Comparison of ENCODE assay signal across 13 mouse cellular contexts in genomic region chr3:21955681-21956080, GRCm38 (mm10).
DNase-seq lines count a peak whose midpoint lies in the region; ATAC-seq and TF ChIP-seq lines count a peak whose summit lies in the region.
"Had no signal": no experiment of that assay in that cellular context is flagged by ENCODE, and none has a peak within 500 bp of the region (broad histone marks: within the 10 kb centered on the region; RNA-seq: fewer than 3 reads in every experiment).

No protein-coding gene starts in this region.

- H3K79me2 ChIP-seq in MEL (ENCODE audit: control insufficient read depth, insufficient read depth, low read length, poor library complexity): no peaks in the 10 kb centered on the region

- WGBS in heart, postnatal 0 days: 63% methylated on average over 2 of the region's 2 CpGs
- WGBS in limb, embryonic 10.5 days: 78% methylated on average over 2 of the region's 2 CpGs

- no peak for ATAC-seq in heart, postnatal 0 days (ENCODE audit: insufficient read depth, low read depth)
- ATAC-seq: intestine, embryonic 15.5 days had no signal

- TF ChIP-seq POLR2A in MEL (IDR thresholded peaks at IDR 0.05; ENCODE audit: control insufficient read depth in 1 of 2, insufficient read depth in 1 of 2, low read depth in 1 of 2, low read length in 2 of 2, poor library complexity in 1 of 2): no peak

- no peak for TF ChIP-seq CTCF in heart, postnatal 0 days (IDR thresholded peaks at IDR 0.05; ENCODE audit: low read depth)
- no peak for TF ChIP-seq CTCF in MEL (IDR thresholded peaks at IDR 0.05 in 2 of 3, conservative IDR thresholded peaks at IDR 0.05 in 1 of 3; ENCODE audit: control insufficient read depth in 1 of 3, insufficient read depth in 1 of 3, low read depth in 2 of 3, low read length in 3 of 3, poor library complexity in 1 of 3, severe bottlenecking in 1 of 3)

- H3K36me3 ChIP-seq in heart, postnatal 0 days (replicated peaks; ENCODE audit: control insufficient read depth, insufficient read depth, low read length): no peaks in the 10 kb centered on the region
- H3K36me3 ChIP-seq in MEL (ENCODE audit: control insufficient read depth in 1 of 2, insufficient read depth in 2 of 2, low read length in 2 of 2): peaks cover 0 to 42% of the 10 kb centered on the region in 2 experiments; a peak in 2 of 4 replicates
- no peaks in the 10 kb centered on the region for H3K36me3 ChIP-seq in limb, embryonic 10.5 days
- H3K36me3 ChIP-seq: heart, embryonic 10.5 days; intestine, embryonic 15.5 days had no signal

- intact Hi-C loops in heart, postnatal 25 days (cut with DNase I): loop anchor here (2.0 kb wide), 1 partner anchor 31 kb away; no protein-coding TSS in a partner anchor

- H3K4me3 ChIP-seq in heart, postnatal 0 days (ENCODE audit: low read depth, low read length): no peak overlapping the region
- H3K4me3 ChIP-seq in MEL (ENCODE audit: control insufficient read depth in 1 of 2, insufficient read depth in 1 of 2, low read depth in 2 of 2, low read length in 2 of 2): no peak overlapping the region
- no peak overlapping the region for H3K4me3 ChIP-seq in limb, embryonic 10.5 days
- H3K4me3 ChIP-seq: heart, embryonic 10.5 days; intestine, embryonic 15.5 days; myocyte had no signal

- no peak for TF ChIP-seq EP300 in heart, postnatal 0 days (IDR thresholded peaks at IDR 0.05; ENCODE audit: low read depth)
- no peak for TF ChIP-seq EP300 in MEL (IDR thresholded peaks at IDR 0.05; ENCODE audit: low read depth in 1 of 2, low read length in 2 of 2)

- no peak overlapping the region for H3K4me2 ChIP-seq in heart, postnatal 0 days (ENCODE audit: low read depth, low read length)
- H3K4me2 ChIP-seq: intestine, embryonic 15.5 days had no signal

- H3K27me3 ChIP-seq in heart, postnatal 0 days (ENCODE audit: control insufficient read depth, insufficient read depth, low read length): no peaks in the 10 kb centered on the region
- no peaks in the 10 kb centered on the region for H3K27me3 ChIP-seq in MEL (ENCODE audit: control insufficient read depth in 1 of 2, insufficient read depth in 2 of 2, low read length in 2 of 2)
- no peaks in the 10 kb centered on the region for H3K27me3 ChIP-seq in limb, embryonic 10.5 days (ENCODE audit: low read depth, poor library complexity, severe bottlenecking)
- H3K27me3 ChIP-seq: intestine, embryonic 15.5 days had no signal

- DNase-seq in heart, postnatal 0 days (ENCODE audit: low spot score): no peak
- no peak for DNase-seq in heart, postnatal 25 days (ENCODE audit: low spot score)
- DNase-seq in CD4-positive helper T cell, adult 2 months (ENCODE audit: low read depth, low spot score): peak; percentile 59
- DNase-seq in MEL (ENCODE audit: low read depth, low spot score): peak; percentile 71
- peak; percentile 24 for DNase-seq in limb, embryonic 10.5 days (ENCODE audit: low spot score)
- no peak for DNase-seq in retina, embryonic 14.5 days (ENCODE audit: low spot score)
- no peak for DNase-seq in urinary bladder, postnatal 25 days (ENCODE audit: low spot score)
- DNase-seq: adrenal gland, postnatal 25 days; cerebellum, adult 8-10 months; kidney, postnatal 10 days had no signal

- H3K9me3 ChIP-seq in heart, postnatal 0 days (replicated peaks; ENCODE audit: control insufficient read depth, low read length): no peaks in the 10 kb centered on the region
- H3K9me3 ChIP-seq in MEL (replicated peaks; ENCODE audit: insufficient read depth, low read length): no peaks in the 10 kb centered on the region
- H3K9me3 ChIP-seq in limb, embryonic 10.5 days (replicated peaks): no peaks in the 10 kb centered on the region
- H3K9me3 ChIP-seq: heart, embryonic 10.5 days; intestine, embryonic 15.5 days had no signal

- no peak for TF ChIP-seq RAD21 in MEL (IDR thresholded peaks at IDR 0.05; ENCODE audit: low read depth, low read length)

- H3K27ac ChIP-seq in heart, postnatal 0 days (ENCODE audit: low read depth): peak overlapping the region; percentile 36; the same call in 1 of the 2 replicates
- peak overlapping the region; percentile 51 for H3K27ac ChIP-seq in MEL (ENCODE audit: control insufficient read depth, low read depth, low read length)
- no peak overlapping the region for H3K27ac ChIP-seq in limb, embryonic 10.5 days
- H3K27ac ChIP-seq: heart, embryonic 10.5 days; intestine, embryonic 15.5 days had no signal

- H3K9ac ChIP-seq in heart, postnatal 0 days (replicated peaks; ENCODE audit: low read depth, low read length): no peak overlapping the region
- H3K9ac ChIP-seq in MEL (ENCODE audit: control insufficient read depth, low read depth, low read length, poor library complexity, severe bottlenecking): 0 out of 2 replicates have a peak overlapping the region, but pooled peaks have one; percentile 26
- H3K9ac ChIP-seq: intestine, embryonic 15.5 days had no signal

- peaks cover 26% of the 10 kb centered on the region for H3K4me1 ChIP-seq in heart, postnatal 0 days (ENCODE audit: control insufficient read depth, insufficient read depth)
- H3K4me1 ChIP-seq in MEL (ENCODE audit: control insufficient read depth in 1 of 2, insufficient read depth in 2 of 2, low read length in 2 of 2): peaks cover 15 to 28% of the 10 kb centered on the region in 2 experiments
- H3K4me1 ChIP-seq in limb, embryonic 10.5 days: peaks cover 14% of the 10 kb centered on the region

TF ChIP-seq in MEL, 35 proteins besides CTCF, POLR2A, EP300 and RAD21:
- TF ChIP-seq MEF2A (IDR thresholded peaks at IDR 0.05; ENCODE audit: extremely low read depth, insufficient replicate concordance, low read depth, low read length, poor library complexity, severe bottlenecking) (no peak), JUND (IDR thresholded peaks at IDR 0.05; ENCODE audit: low read depth, low read length) (no peak), MAFK (IDR thresholded peaks at IDR 0.05; ENCODE audit: borderline replicate concordance, low read depth, low read length) (no peak), ZMIZ1 (IDR thresholded peaks at IDR 0.05; ENCODE audit: low read depth, low read length) (no peak), KAT2A (conservative IDR thresholded peaks at IDR 0.05; ENCODE audit: low read depth, low read length) (no peak), TAL1 (IDR thresholded peaks at IDR 0.05; ENCODE audit: low read length) (no peak), MYC (IDR thresholded peaks at IDR 0.05; ENCODE audit: low read depth, low read length) (no peak), MYB (IDR thresholded peaks at IDR 0.05; ENCODE audit: low read depth, low read length) (no peak), UBTF (IDR thresholded peaks at IDR 0.05; ENCODE audit: borderline replicate concordance, insufficient read depth, low read depth, low read length) (no peak), SIN3A (IDR thresholded peaks at IDR 0.05; ENCODE audit: low read length) (no peak), SMC3 (IDR thresholded peaks at IDR 0.05; ENCODE audit: low read depth, low read length) (no peak), GABPA (IDR thresholded peaks at IDR 0.05; ENCODE audit: low read depth, low read length) (no peak), MXI1 (IDR thresholded peaks at IDR 0.05; ENCODE audit: low read depth, low read length) (no peak), ZNF384 (IDR thresholded peaks at IDR 0.05; ENCODE audit: low read depth, low read length) (no peak), MAZ (IDR thresholded peaks at IDR 0.05; ENCODE audit: low read depth, low read length) (no peak), USF1 (IDR thresholded peaks at IDR 0.05; ENCODE audit: low read depth, low read length) (no peak)

Comparison
In these comparisons a context has a peak if more than half of its experiments do, and no peak if none do; other contexts are left out.
1. DNase-seq: peak in CD4-positive helper T cell, adult 2 months (single experiment), MEL (single experiment) and limb, embryonic 10.5 days (single experiment); none in heart, postnatal 0 days (single experiment), heart, postnatal 25 days (single experiment), retina, embryonic 14.5 days (single experiment) and urinary bladder, postnatal 25 days (single experiment).